Mouse (Mus musculus) spleen, postnatal 4 days (tissue): ENCODE results near the gene Itih4.
A peak's percentile ranks its signal among the peaks of the same experiment; 100 is the strongest.

Source experiments
- DNase-seq, 2 experiments: peaks; one replicate each; pipeline ENCODE4 v3.0.0; 2022; ENCODE audit warnings: low spot score in 2 of 2

Itih4 gene

DNA sequence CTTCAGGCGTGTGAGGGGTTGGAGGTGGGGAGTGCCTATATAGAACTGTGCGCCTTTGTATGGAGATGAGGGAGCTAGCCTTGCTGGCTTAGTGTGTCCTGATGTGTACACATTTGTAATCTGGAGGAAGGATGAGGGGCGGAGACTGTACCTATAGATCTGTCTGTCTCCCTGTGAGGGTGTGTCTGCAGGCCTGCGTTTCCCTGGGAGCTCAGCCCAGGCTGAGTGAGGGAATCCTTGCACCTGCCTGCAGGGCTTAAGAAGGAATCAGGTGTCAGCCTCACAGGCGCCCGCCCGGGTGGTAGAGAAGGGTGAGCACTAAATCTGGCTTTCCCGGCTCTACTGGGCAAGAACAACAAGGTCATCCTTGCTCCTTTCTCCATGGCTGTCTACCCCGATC, 6.5 kb upstream of the Itih4 start:
- DNase-seq = no peak

DNA sequence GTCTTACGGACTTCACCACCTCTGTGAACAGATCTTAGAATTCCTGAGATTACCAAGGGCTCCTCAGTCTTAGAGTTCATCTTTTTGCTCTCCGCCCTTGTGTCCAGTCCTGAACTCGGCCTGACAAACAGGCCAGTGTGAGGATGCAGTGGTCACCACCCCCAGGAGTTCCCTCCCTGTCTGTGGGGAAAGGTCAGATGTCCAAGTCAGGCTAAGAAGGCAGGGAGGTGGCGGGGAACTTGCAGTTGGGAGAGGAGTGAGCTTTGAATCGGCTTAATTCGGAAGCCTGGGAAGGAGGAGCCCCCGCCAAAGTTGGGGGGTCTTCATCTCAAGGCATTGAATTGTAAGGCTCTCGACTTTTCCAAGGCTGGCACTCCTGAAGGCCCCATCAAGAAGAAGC, 6.0 kb upstream of the Itih4 start:
- no peak for DNase-seq

DNA sequence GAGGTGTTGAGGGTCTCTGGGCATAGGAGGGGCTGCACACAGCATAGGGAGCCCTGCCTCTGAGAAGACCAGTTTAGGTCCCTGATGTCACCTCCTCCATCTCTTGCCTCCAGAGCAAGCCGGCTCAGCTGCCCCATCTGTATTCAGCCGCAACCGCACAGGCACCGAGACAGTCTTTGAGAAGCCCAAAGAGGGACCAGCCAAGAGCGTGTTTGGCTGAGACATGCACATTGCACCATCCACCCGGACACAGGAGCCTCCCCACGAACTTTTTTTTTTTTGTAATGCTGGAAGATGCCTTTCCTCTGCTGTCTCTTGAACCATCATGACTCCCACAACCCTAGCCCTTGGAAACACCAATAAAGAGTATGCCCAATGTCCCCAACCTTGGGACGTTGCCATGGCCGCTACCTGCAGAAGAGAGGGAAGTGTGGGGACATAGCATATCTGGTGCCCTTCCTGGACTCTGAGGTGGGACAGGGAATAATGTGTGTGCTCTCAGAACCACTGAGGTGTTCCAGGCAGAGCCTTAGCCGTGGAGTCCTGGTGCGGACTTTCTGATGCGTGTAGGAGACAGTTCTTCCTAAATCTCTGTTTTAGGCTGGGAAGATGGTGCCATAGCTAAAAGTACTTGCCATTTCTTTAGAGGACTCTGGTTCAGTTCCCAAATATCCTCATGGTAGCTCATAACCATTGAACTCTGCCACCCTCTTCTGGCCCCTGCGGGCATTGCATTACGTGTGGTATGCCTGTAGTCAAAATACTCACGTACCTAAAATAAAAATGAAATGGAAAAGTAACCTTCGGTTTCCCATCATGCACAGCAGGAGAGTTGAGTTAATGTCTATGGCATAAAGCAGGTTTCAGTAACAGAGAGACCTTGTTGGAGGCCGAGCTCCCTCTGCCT, 5.2 kb upstream of the Itih4 start:
- DNase-seq = peak in 1 of 2 experiments; percentile 43

DNA sequence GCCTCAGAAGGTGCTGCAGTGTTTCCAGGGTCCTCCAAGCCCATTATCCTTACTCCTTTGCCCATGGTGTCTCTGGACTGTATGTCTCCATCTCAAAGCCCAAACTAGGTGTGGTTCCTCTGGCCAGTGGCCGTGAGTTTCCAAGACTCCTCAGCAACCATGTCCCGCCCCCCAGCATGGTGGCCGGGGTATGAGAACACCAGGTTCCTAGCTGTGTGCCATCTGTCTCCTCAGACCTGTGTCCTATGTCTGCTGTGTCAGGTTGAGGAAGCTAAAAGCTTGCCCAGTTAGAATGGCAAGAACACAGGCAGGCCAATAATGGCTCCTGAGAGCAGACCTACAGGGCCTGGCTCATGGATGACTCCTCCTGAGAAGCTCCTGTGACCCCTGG, 4.6 kb upstream of the Itih4 start:
- no peak for DNase-seq

DNA sequence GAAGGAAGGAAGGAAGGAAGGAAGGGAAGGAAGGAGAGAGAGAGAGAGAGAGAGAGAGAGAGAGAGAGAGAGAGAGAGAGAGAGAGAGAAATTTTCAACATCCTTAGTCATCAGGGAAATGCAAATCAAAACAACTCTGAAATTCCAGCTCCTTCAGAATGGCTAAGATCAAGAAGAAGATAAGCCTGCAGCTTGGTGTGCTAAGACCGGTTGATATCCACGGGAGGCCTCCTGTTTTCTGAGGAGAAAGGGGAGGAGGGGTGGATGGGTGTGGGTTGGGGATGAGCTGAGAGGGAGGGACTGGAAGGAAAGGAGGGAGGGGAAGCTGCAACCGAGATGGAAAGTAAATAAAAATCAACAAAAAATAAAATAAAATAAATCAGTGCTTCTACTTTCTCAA, 978 bp upstream of the Itih4 start:
- no peak for DNase-seq

DNA sequence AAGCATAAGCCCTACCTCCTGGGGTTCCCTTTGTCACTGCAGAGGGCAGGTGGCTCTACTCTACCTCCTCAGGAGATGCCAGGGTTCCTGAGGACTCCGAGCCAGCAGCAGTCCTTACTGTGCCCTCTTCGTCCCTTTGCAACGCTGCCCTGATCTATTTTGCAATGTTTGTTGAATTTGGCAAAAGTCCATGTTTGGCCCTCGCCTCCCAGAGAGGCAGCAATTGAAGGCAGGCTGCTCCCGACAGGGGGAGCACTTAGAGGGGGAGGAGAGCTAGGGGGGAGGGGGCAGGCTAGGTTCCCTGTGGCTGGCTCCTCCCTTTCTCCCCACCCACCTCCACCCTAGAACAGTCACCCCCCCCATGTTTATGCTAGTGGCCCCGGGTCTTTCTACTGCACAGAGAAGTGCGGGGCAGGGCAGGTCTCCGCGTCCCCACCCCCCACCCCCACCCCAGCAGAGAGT, 2.0 kb downstream of the Itih4 start:
- DNase-seq = no peak

DNA sequence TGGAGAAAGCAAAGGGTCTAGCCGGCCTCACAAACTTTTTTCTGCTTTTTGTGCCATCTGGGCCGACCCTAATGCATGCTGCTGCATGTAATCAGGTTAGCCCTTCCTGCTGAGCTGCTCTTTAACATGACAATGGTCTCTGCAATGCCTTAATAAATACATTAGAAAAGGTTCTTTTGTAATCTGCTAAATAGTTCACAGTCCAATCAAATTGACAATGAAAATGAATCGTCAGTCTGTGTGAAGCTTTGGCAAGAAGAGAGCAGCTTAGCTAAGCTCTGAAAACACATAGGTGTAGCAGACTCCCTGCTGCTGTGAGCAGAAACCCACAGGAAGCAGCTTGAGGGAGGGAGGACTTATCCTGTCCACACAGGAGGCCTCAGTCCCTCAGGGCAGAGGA, 13.7 kb downstream of the Itih4 start:
- DNase-seq = no peak

DNA sequence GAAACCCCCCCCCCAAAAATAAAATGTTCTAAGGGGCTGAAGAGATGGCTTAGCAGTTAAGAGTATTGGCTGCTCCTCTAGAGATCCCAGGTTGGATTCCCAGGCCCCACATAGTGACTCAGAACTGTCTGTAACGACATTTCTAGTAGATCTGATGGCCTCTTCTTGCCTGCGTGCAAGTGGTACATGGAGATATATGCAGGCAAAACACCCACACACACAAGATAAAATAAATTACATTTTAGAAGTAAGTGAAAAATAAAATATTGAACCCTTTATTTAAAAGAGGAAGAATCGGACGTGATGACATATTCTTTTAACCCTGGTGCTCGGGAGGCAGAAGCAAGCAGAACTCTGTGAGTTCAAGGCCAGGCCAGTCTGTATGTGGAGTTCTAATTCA, 16.4 kb downstream of the Itih4 start:
- no peak for DNase-seq

DNA sequence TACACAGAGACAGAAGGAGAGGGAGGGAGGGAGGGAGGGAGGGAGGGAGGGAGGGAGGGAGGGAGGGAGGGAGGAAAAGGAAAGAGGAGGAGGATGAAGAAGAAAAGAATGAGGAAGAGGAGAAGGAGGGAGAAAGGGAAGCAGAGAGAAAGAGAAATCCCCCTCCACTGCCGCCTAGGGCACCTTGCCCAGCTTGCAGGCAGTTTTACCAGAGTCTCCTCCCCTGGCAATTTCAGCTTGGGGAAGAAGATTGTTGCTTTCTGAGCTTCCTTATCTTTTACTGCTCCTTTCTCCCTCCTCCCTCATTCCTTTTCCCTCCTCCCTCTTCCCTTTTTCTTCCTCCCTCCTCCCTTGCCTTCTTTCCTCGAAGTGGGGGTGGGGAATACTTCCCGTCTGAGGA, 16.8 kb downstream of the Itih4 start:
- DNase-seq = no peak

DNA sequence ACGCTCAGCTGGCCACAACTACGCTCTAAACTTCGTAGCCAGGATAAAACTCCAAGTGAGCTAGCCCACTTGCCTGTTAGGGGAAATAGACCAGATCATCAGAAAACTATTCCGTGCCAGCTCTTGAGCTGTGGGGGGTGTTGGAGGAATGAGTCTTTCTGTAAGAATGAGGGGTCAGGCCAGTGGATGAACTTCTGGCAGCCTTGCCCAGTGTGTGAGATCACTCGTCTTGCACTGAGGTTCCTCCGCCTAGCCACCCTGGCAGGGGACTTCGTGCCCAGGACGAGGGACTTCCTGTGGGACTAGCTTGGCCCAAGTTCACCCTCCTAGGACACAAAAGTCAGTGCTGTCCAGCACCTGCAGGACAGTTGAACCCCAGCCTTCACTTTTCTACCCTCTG, 18.0 kb downstream of the Itih4 start:
- no peak for DNase-seq

DNA sequence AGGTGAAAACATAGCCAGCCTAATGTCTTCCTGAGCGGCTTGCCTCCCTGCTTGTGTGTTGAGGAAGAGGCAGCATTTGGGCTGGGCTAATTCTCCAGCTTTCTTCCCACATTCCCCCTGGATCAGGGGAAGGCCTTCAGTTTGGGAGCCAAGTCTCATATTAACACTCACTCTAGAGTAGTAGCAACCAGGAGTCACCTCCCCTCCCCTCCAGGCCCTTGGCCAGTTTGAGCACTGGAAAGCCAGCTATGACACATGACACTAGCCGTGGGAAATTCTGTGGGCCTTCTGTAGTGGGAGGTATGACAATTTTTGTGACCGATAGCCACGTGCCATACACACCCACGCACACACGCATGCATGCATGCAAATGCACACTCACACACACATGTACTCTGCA, 19.7 kb downstream of the Itih4 start:
- no peak for DNase-seq

DNA sequence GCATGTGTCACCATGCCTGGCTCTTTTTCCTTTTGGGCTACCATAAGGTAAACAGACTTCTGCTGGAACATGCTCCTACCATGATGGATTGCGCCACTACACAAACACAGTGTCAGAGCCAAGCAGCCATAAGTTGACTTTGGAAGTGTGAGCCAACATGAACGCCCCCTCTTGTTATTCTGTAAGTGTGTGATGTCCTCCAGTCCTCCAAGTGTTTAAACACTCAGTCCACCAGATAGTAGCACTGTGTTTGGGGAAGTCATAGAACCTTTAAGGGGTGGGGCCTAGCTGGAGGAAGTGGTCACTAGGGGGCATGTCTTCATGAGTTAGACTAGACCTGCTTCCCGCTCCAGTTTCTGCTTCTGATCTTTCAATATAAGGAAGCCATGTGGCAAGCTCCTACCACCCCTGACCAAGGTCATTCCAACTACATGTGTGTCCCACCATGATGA, 21.6 kb downstream of the Itih4 start:
- DNase-seq = peak in 1 of 2 experiments; percentile 36

DNA sequence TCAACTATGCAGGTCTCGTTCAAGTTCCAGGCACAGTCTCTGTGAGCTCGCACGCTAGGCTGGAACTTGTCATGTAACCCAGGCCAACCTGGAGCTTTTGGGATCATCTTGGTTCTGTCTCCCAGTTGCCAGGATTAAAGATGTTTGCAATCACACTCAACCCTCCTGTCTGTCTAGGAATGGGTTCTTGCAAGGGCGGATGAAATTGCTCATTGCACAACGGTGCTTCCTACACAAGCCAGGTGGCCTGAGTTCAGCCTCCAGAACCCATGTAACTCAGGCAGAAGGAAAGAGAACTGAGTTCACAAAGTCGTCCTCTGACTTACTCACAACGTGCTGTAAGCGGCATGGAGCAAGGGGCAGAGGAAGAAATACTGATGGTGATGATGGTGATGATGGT, 24.9 kb downstream of the Itih4 start:
- DNase-seq = no peak

DNA sequence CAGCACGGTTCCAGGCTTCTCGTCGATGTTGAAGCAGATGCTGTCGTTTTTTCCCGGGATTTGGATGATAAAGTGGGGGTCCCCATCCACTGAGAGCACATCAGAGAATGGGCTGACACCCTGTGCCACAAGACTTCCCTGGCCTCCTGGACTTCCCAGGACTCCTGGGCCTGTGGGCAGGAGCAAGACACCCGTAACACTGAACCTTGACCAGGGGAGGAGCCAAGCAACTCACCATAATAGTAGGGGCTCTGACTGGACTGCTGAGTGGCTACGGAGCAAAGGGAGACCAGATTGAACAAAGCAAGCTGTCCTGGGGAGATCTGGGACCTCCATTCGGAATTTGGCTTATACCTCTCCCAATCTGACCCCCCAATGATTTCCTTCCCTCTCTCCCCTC, 26.4 kb downstream of the Itih4 start:
- DNase-seq = no peak

DNA sequence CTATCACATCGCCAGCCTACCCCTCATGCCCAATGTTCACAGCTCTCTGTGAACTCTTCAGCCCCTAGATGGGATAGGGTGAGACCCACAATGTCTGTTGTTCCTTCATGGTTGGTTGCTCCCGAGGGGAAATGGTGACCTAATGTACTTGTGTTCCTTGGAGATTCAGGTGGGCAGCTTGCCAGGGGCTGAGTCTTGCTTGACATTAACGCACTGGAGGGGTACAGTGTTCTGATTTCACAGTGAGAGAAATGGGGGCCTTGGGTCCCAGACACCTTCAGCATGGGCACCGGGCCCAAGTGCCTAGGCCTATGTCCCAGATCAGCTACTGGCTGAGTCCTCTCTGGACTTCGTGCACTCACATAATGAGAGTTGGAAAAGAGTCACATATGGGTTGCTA, 27.1 kb downstream of the Itih4 start:
- no peak for DNase-seq

DNA sequence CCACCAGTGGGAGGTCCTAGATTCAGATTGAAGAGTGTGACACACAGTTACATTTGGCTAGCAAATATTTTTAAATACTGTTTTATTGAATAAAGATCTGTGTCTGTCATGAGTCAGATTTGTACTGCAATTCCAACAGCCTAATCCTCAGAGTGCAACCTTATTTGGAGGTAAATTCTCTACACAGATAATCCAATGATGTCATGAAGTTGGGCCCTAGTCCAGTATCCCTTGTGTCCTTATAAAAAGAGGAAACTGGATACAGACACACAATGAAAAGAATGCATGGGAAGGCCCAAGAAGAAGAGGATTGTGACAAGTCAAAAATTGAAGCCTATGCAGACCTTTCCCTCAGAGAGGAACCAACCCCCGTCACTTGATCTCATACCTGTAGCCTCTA, 30.2 kb downstream of the Itih4 start:
- DNase-seq = no peak

DNA sequence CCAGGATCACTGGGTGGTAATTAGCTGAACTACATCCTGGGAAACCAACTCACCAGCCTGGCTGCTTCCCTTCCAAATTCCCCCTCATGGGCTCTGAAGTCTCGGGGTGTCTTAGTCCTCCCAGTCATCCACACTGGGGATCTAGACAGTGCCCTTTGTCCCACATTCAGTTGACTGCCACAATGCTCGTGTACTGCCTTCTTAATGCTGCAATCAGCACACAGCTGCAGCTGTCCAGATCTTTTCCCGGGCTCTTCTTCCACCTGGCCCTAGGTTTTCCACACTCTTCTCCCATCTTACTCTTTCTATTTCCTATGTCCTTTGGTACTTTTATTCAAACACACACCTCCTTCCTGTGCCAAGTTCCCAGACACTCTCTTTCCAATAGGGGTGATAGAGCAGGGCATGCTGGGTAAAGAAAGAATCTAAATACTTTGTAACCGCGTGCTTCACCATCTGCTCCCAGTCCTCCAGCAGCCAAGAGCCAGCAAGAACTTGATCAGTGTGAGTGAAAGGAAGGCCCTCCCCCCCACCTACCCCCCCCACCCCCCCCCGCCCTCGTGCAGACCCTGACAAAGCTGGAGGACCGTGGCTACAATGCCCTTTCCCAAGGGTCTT, 35.9 kb downstream of the Itih4 start:
- DNase-seq = no peak

DNA sequence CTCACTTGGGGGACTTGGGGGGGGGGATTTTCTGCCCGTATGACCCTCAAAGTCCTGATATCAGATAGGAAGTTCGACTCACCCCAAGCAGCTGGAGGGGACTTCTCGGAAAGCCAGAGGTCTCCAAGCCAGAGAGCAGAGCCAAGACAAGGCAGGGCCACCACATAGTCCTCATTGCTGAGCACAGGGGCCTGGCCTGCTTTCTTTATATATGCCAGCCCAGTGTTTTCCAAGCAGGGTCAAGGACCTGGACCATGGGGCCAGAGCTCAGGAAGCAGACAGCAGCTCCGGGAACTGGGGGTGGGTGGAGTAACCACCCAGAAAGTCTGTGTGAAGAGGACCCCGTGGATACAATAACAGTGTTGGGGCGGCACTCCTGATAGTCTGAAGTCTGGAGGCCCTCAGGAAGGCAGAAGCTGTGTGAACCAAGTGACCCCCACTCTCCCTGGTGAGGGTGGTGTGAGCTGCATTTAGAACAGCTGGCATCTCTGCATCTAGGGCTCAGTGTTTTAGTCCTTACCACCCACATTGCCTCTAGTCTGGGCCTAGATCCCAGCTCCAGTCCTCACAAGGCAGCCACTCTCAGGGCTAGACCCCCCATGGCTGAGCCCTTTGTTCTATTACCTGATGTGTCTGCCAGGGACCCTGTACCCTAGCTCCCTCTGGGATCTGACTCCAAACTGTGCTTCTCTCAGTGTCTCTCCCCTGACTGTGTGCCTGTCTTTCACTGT, 37.3 kb downstream of the Itih4 start, which contains the start of gene Itih3:
Gene Itih3, minus strand, starts transcription at position 386 of the 731 bp plus-strand sequence.
- DNase-seq = no peak

DNA sequence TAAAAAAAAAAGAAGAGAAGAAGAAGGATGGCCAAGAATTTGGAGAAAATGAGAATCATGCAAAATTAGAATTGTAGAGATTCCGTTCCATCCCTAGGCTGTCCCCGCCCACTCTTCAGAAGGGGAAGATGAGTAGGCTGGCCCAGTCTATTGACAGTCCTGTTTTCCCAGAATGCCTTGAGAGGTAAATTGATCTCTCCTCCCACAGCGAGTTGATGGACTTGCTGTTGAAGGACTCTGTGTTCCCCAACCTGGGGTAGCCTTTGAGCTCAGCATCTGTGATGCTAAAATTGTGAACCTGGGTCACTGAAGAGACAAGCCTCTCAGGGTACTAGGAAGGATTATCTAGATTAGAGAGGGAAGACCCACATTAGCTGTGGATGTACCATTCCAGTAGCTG, 39.2 kb downstream of the Itih4 start:
- DNase-seq = no peak

DNA sequence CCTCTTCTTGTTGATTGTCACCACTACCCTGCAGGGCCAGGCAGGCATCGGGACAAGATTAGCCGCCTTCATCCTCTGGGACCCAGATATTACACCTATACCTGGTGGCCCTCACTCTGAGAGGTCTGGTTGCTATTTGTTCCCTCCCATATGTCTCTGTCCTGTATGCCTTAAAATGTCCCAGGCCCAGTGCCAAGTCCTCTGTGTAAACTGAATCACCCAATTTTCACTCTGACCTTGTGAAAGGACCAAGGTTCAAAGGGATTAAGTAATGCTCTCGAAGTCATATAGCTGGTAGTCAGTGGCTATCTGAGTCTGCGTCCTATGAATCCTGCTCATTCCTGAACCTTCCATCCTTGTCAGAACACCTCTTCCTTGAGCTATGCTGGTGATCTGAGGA, 44.1 kb downstream of the Itih4 start:
- DNase-seq = no peak

DNA sequence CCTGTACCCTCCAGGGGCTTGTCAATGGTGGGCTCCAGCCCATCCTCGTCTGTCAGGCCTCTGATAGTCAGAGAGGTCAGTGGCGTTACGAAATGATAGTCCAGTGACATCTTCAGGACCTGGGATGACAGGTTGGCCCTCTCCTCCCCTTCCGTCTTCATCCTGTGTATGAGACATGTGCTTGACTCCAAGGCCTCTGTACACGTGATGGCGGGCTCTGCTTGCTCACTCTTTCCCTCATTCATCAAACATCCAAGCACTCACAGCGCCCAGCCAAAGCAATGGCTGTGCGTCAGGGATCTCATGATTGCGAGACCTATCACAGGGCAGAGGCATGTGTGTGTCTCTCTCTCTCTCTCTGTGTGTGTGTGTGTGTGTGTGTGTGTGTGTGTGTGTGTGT, 47.1 kb downstream of the Itih4 start:
- no peak for DNase-seq

DNA sequence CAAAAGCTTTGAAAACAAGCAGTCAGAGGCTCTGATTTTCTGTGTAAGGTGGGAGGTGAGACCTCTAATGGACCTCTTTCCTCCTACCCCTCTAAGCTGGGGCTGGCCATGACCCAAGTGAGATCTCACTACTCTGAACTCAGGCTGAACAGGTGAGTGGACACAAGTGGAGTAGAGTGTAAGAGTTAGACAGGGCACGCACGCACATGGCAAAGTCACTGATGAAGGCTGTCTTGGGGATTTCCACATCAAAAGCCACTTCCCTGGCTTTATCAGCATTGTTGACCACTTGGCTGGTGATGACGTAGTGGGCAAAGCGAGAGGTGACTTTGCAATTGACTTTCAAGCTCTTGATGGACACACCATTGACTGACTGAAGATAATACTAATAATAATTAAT, 56.0 kb downstream of the Itih4 start:
- DNase-seq = no peak

DNA sequence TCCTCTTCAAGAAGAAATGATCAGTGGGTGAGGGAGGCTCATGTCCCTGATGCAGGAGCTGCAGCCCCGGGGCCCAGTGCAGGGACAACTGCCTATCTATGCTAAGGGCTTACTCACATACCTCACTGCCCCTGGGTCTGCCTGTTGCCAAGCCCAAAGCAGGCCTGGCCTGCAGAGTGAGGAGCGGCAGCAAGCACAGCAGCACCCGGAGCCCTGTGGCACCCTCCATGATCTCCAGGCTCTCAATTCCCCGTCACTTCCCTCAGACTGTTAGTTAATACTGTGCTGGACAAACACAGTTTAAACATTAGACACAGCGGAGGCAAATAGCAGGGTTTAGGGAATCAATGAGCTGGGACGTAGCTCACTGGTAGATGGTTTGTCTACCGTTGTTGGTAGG, 56.8 kb downstream of the Itih4 start, which contains the start of gene Itih1:
Gene Itih1, minus strand, starts transcription at position 252 of the 400 bp plus-strand sequence.
- DNase-seq = no peak
